Comparison of ENCODE assay signal across 18 mouse cellular contexts in the genomic region with DNA sequence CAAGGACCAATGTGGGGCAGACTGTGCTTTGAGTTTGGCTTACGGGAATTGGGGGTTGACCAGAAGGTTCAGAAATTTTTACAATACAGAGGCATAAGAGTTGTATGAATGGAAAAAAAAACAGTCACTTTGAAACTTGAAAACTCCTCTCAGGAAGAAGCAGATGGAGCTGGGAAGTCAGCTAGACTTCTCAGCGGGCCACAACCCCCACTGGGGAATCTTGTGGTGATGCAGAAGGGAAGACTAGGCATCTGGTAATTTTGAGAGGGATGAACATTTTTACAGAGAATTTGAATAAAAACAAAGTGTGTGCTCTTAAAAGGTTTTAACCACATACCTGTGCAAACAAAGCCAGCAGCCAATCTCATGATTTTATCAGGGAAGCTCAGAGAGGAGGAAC.
DNase-seq lines count a peak whose midpoint lies in the region; ATAC-seq lines count a peak whose summit lies in the region.
"Had no signal": no experiment of that assay in that cellular context is flagged by ENCODE, and none has a peak within 500 bp of the region (broad histone marks: within the 10 kb centered on the region; RNA-seq: fewer than 3 reads in every experiment).

No protein-coding gene starts in this region.

- peak; percentile 28 for DNase-seq in layer of hippocampus, adult 9-11 months
- DNase-seq in layer of hippocampus, postnatal 25 days (ENCODE audit: extremely low spot score in 1 of 2, low spot score in 1 of 2) = no peak
- peak; percentile 5 for DNase-seq in right cerebral cortex, adult 18-20 months
- DNase-seq in right cerebral cortex, postnatal 4 days = no peak
- DNase-seq in right cerebral cortex, postnatal 25 days = peak; percentile 7
- DNase-seq: adrenal gland, adult 2 months; adrenal gland, postnatal 25 days; cerebellum, adult 2 months; cerebellum, postnatal 25 days; gastrocnemius, adult 2 months; gastrocnemius, postnatal 25 days had no signal

- H3K4me2 ChIP-seq in intestine, embryonic 15.5 days (replicated peaks) = no peak overlapping the region
- H3K4me2 ChIP-seq: embryonic facial prominence, embryonic 13.5 days; forebrain, embryonic 12.5 days; heart, embryonic 12.5 days; hindbrain, embryonic 15.5 days had no signal

- no peaks in the 10 kb centered on the region for H3K36me3 ChIP-seq in intestine, embryonic 15.5 days
- H3K36me3 ChIP-seq: embryonic facial prominence, embryonic 13.5 days; forebrain, embryonic 12.5 days; heart, embryonic 12.5 days; hindbrain, embryonic 10.5 days; hindbrain, embryonic 15.5 days had no signal

- no peaks in the 10 kb centered on the region for H3K4me1 ChIP-seq in intestine, embryonic 15.5 days (replicated peaks)
- H3K4me1 ChIP-seq: embryonic facial prominence, embryonic 13.5 days; forebrain, embryonic 12.5 days; hindbrain, embryonic 10.5 days had no signal

- no peak overlapping the region for H3K4me3 ChIP-seq in intestine, embryonic 15.5 days (replicated peaks)
- H3K4me3 ChIP-seq: embryonic facial prominence, embryonic 13.5 days; forebrain, embryonic 12.5 days; gastrocnemius, adult 2 months; heart, embryonic 12.5 days; hindbrain, embryonic 10.5 days; hindbrain, embryonic 15.5 days had no signal

- no peaks in the 10 kb centered on the region for H3K9me3 ChIP-seq in intestine, embryonic 15.5 days
- H3K9me3 ChIP-seq: embryonic facial prominence, embryonic 13.5 days; forebrain, embryonic 12.5 days; heart, embryonic 12.5 days; hindbrain, embryonic 10.5 days; hindbrain, embryonic 15.5 days had no signal

- WGBS in intestine, embryonic 15.5 days = 86% methylated on average over 2 of the region's 2 CpGs

- no peak overlapping the region for H3K9ac ChIP-seq in intestine, embryonic 15.5 days
- H3K9ac ChIP-seq: embryonic facial prominence, embryonic 13.5 days; forebrain, embryonic 12.5 days; heart, embryonic 12.5 days; hindbrain, embryonic 15.5 days had no signal

- H3K27me3 ChIP-seq in intestine, embryonic 15.5 days (replicated peaks) = no peaks in the 10 kb centered on the region
- H3K27me3 ChIP-seq: embryonic facial prominence, embryonic 13.5 days; forebrain, embryonic 12.5 days; heart, embryonic 12.5 days; hindbrain, embryonic 15.5 days had no signal

- ATAC-seq in intestine, embryonic 15.5 days = no peak
- ATAC-seq: forebrain, embryonic 16.5 days had no signal

- H3K27ac ChIP-seq in intestine, embryonic 15.5 days = no peak overlapping the region
- H3K27ac ChIP-seq: embryonic facial prominence, embryonic 13.5 days; forebrain, embryonic 12.5 days; gastrocnemius, adult 2 months; hindbrain, embryonic 10.5 days; hindbrain, embryonic 15.5 days had no signal

Comparison
In these comparisons a context has a peak if more than half of its experiments do, and no peak if none do; other contexts are left out.
1. DNase-seq: peak in layer of hippocampus, adult 9-11 months (single experiment), right cerebral cortex, adult 18-20 months (single experiment) and right cerebral cortex, postnatal 25 days (single experiment); none in layer of hippocampus, postnatal 25 days (0 of 2) and right cerebral cortex, postnatal 4 days (single experiment).